Mouse (Mus musculus) brain, adult 2 months (tissue): ENCODE measurements around the gene Clcn3.
A peak's percentile ranks its signal among the peaks of the same experiment; 100 is the strongest.

ENCODE experiments used
- DNase-seq: peaks from one replicate; pipeline ENCODE4 v3.0.0; 2011; ENCODE audit warnings: low read depth, low spot score

Gene Clcn3

DNA sequence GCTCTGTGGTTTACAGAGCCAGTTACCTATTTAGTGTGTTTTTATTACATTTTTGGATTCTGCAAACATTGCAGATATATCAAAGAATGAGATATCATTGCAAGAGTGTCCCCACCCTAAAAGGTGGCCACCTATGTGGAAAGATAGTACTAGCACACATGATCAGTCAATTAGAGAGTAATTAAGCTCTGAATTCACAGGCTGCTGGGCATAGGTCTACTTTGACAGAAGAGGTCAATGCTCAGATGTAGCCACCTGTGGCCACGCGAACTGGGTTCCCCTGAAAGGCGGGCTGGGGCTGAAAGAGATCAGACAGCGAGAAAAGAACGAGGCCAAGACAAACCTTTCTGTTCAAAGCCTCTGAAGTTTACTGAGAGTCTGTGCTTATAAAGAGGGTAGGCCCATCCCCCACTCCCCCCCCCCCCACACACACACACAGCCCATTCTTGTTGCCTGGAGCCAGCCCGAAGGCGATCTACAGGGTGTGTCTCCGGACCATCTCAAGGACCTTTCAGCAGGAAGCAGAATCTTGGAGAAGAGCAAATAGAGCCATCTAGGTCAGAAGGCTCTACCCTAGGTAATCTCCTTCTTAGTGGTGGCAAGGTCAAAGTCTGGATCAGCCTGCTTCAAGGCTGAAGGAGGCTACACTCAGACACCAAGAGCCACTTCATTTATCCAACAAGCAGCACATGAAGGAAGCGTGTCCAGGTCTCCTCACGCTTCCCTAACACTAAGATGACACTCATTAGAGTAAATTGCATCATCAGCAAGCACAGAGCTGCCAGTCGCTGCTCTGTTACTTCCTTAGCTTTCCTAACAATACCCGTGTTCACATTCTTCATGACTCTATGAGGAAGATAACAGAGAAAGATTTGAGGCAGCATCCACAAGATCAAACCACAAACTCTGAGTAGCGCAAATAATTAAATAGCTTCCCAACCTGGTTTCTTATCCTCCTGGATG is 112.6 kb downstream of the Clcn3 start:
- no peak for DNase-seq

DNA sequence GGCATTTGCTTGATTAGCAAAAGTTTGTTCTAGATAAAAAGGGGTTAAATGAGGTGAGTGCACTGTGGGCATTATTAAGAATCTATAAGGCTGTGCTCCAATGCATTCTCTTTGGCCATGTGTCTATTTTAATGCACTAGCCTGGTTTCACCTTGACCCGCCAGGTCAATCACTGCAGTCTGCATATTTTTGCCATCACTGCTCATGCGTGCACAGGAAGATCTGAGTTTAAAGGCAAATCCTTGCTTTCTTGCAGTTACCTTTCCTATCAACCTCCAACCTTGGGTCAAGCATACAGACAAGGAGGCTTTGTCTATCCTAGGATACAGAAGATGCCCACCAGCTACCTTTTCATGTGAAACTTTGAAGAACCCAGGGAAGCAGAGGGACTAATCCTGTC is 113.3 kb downstream of the Clcn3 start:
- DNase-seq = no peak

DNA sequence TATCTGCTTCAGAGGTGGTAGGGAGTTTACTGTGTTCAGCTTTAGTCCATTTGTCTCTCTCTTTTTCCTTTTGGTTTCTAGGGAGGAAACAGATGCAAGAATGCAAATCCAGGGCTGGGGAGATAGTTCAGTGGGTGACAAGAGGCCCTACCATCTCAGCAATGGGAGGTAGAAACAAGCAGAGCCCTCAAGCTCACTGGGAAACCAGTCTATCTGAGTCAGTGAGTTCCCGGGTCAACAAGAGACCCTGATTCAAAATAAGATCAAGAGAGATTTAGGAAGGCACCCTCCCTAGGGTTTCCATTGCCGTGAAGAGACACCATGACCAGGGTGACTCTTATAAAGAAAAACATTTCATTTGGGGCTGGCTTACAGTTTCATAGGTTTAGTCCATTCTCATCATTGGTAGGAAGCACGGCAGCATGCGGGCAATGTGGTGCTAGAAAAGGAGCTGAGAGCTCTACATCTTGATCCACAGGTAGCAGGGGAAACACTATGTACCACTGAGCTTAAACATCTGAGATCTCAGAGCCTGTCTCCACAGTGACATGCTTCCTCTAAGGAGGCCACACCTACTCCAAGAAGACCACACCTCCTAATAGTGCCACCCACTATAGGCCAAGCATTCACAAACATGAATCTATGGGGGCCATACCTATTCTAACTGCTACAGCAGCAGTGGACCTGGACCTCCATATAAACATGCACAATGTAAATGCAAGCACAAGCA is 114.7 kb downstream of the Clcn3 start:
- DNase-seq = no peak

DNA sequence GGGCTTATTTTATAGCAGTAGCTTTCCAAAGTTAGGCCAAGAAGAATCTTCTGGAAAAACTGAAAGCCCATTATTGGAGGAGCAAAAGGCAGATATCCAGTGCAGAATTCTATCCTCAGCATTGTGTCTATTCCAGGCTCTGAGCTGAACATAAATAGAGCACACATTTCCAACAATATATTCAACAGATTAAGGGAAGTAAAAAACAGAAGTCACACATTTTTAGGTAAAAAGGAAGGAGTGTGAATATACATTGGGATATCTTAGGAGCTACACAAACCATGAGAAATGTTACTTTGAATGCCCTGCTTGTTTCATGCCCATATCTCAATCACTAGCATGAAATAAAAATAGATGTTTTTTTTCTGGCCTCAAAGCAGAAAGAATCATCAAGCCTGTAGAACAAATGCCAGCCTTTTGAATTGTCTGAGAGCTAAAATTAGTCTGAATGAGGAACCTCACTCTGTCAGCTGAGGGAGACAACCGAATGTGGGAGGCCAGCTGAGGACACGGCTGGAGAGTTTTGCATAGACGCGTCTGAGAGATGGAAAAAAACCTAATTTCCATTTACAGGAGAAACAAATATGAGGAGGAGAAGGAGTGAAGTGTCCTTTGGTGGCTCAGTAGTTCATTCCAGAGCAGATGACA is 115.5 kb downstream of the Clcn3 start:
- peak; percentile 87 for DNase-seq

DNA sequence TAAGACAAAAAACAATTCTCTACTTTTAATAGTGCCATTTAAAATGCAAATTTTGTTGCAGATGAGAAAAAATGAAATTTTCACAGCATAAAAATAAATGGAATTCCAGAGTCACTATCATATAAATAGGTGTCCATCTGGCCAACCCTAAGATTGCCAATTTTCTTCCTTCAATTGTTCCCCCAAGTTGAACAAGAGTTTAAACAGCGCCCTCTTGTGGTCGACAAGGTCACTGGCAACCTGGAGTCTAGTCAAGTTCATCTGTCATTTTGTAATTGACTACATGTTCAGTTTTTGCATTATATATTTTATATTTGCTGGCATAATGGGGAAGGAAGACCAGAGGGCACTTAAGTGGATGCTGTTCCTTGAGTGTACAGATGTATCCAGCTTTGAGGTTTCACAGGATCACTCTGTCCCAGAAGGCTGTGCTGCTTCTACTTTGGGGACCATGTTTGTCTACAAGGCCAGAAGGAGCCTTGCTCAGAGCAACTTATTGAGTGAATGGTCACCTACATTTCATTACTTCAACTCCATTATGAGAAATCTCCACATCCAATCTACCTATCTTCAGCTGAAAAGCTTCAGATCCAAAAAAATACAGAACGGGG is 117.5 kb downstream of the Clcn3 start:
- DNase-seq = peak; percentile 96

DNA sequence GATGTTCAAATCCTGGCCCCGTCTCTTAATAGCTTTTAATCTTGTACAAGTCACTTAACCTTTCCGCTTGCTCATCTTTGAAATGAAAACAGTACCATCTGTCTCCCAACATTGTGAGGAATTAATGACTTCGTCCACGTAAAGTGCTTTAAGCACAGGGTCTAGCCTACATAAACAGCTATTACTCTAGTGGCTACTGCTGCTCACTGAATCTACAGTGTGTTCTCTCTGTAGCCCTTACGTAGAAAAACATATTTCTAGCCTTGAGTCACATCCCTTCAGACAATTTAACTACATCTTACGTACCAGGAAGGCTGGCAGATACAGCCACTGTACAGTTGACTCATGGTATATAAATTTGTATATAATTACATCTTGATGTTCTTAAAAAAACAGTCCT is 118.2 kb downstream of the Clcn3 start:
- DNase-seq = peak; percentile 30

DNA sequence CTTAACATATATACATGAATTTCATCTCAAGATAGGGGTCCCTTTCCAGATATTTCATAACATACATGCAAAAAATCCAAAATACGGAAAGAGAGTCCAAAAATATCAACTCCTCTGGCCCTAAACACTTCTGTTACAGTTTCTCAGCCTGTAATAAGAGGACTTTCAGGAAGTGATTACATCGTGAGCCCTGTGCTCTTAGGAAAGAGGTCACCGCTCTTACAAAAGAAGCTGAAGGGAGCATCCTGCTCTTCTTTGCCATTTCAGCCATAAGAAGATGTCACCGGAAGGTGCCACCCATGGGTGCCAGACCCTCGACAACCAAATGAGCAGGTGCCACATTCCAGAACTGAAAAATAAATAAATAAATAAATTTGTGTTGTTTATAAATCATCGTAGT is 121.3 kb downstream of the Clcn3 start:
- DNase-seq = no peak

DNA sequence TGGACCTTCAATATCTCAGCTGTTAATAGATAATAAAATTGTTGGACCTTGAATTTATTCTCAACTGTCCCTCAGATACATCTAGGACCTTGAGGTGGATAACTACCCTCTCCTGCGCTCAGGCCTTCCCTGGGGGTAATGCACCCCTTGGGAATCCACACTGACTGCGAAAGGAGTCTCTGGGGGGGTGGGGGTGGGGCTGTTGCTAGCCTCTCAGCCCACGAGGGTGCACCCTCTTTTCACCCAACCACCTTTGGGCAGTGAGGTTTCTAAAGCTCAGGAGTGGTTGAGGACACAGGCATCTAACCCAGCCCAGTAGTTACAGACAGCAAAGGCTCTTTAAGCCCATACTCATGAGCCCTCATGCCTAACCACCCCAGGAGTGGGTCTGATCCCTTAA is 122.4 kb downstream of the Clcn3 start:
- DNase-seq = no peak
